Mouse (Mus musculus): ENCODE measurements at regions not wholly inside any gene's neighbourhood (a gene's known extent, or its start where the extent isn't known, plus 50 kb on each side); places are given as distances from the start of the nearest gene placed in this dataset.
A peak's percentile ranks its signal among the peaks of the same experiment; 100 is the strongest.

- H3K36me3 ChIP-seq (ENCODE audit: control insufficient read depth, insufficient read depth, low read length, poor library complexity, severe bottlenecking) = no peaks in the 10 kb centered on the region
- in situ Hi-C loops (cut with MboI; ENCODE audit: low sequenced_read_pairs in 2 of 2, unreplicated experiment in 2 of 2) = no loop called here
- DNase-seq (ENCODE audit: low read depth, low spot score) = peak; percentile 11
- no peaks in the 10 kb centered on the region for H3K9me3 ChIP-seq (ENCODE audit: control insufficient read depth, insufficient read depth, low read depth, low read length)
- H3K9ac ChIP-seq (ENCODE audit: insufficient read depth, low read depth, low read length, poor library complexity, severe bottlenecking) = no peak overlapping the region
- no peaks in the 10 kb centered on the region for H3K4me1 ChIP-seq (ENCODE audit: control insufficient read depth in 2 of 2, insufficient read depth in 2 of 2, low read length in 2 of 2, poor library complexity in 1 of 2)
- no peak overlapping the region for H3K4me3 ChIP-seq (ENCODE audit: insufficient read depth in 1 of 2, low read depth in 1 of 2, low read length in 2 of 2, poor library complexity in 1 of 2, severe bottlenecking in 1 of 2)
- H3K27ac ChIP-seq (ENCODE audit: insufficient read depth, low read depth, low read length, poor library complexity, severe bottlenecking) = no peak overlapping the region
- TF ChIP-seq HCFC1 (IDR thresholded peaks at IDR 0.05; ENCODE audit: borderline replicate concordance, insufficient read depth, low read length) (no peak), MAFK (IDR thresholded peaks at IDR 0.05; ENCODE audit: insufficient read depth, low read depth, low read length) (no peak), ZC3H11A (IDR thresholded peaks at IDR 0.05; ENCODE audit: borderline replicate concordance, low read depth, low read length) (no peak), CHD2 (IDR thresholded peaks at IDR 0.05; ENCODE audit: low read depth, low read length) (no peak), ZNF384 (IDR thresholded peaks at IDR 0.05; ENCODE audit: low read depth, low read length) (no peak)
Measured at GRCm38 (mm10) chr17:54753396-54753994, 454.7 kb upstream of the Slc5a7 start.

GRCm38 (mm10) chr17:54752917-54753316 lies 454.1 kb upstream of the Slc5a7 start:
- Histone ChIP-seq H3K27ac (ENCODE audit: insufficient read depth, low read depth, low read length, poor library complexity, severe bottlenecking) (no peak overlapping the region), H3K9me3 (ENCODE audit: control insufficient read depth, insufficient read depth, low read depth, low read length) (no peaks in the 10 kb centered on the region), H3K36me3 (ENCODE audit: control insufficient read depth, insufficient read depth, low read length, poor library complexity, severe bottlenecking) (no peaks in the 10 kb centered on the region), H3K4me3 (ENCODE audit: insufficient read depth in 1 of 2, low read depth in 1 of 2, low read length in 2 of 2, poor library complexity in 1 of 2, severe bottlenecking in 1 of 2) (no peak overlapping the region), H3K9ac (ENCODE audit: insufficient read depth, low read depth, low read length, poor library complexity, severe bottlenecking) (no peak overlapping the region), H3K4me1 (ENCODE audit: control insufficient read depth in 2 of 2, insufficient read depth in 2 of 2, low read length in 2 of 2, poor library complexity in 1 of 2) (no peaks in the 10 kb centered on the region)
- TF ChIP-seq MAFK (IDR thresholded peaks at IDR 0.05; ENCODE audit: insufficient read depth, low read depth, low read length) (no peak), ZC3H11A (IDR thresholded peaks at IDR 0.05; ENCODE audit: borderline replicate concordance, low read depth, low read length) (no peak), ZNF384 (IDR thresholded peaks at IDR 0.05; ENCODE audit: low read depth, low read length) (no peak), CHD2 (IDR thresholded peaks at IDR 0.05; ENCODE audit: low read depth, low read length) (no peak), HCFC1 (IDR thresholded peaks at IDR 0.05; ENCODE audit: borderline replicate concordance, insufficient read depth, low read length) (no peak)
- DNase-seq (ENCODE audit: low read depth, low spot score) = no peak
- in situ Hi-C loops (cut with MboI; ENCODE audit: low sequenced_read_pairs in 2 of 2, unreplicated experiment in 2 of 2) = no loop called here

- no peak for DNase-seq (ENCODE audit: low read depth, low spot score)
- no peak overlapping the region for H3K27ac ChIP-seq (ENCODE audit: insufficient read depth, low read depth, low read length, poor library complexity, severe bottlenecking)
- no peaks in the 10 kb centered on the region for H3K9me3 ChIP-seq (ENCODE audit: control insufficient read depth, insufficient read depth, low read depth, low read length)
- in situ Hi-C loops (cut with MboI; ENCODE audit: low sequenced_read_pairs in 2 of 2, unreplicated experiment in 2 of 2) = no loop called here
- no peak for TF ChIP-seq ZC3H11A (IDR thresholded peaks at IDR 0.05; ENCODE audit: borderline replicate concordance, low read depth, low read length)
- no peak for TF ChIP-seq CHD2 (IDR thresholded peaks at IDR 0.05; ENCODE audit: low read depth, low read length)
- no peak overlapping the region for H3K4me3 ChIP-seq (ENCODE audit: insufficient read depth in 1 of 2, low read depth in 1 of 2, low read length in 2 of 2, poor library complexity in 1 of 2, severe bottlenecking in 1 of 2)
- H3K4me1 ChIP-seq (ENCODE audit: control insufficient read depth in 2 of 2, insufficient read depth in 2 of 2, low read length in 2 of 2, poor library complexity in 1 of 2) = no peaks in the 10 kb centered on the region
- H3K9ac ChIP-seq (ENCODE audit: insufficient read depth, low read depth, low read length, poor library complexity, severe bottlenecking) = no peak overlapping the region
- H3K36me3 ChIP-seq (ENCODE audit: control insufficient read depth, insufficient read depth, low read length, poor library complexity, severe bottlenecking) = no peaks in the 10 kb centered on the region
Measured at GRCm38 (mm10) chr17:54735836-54736235, 437.0 kb upstream of the Slc5a7 start.

- no peaks in the 10 kb centered on the region for H3K9me3 ChIP-seq (ENCODE audit: control insufficient read depth, insufficient read depth, low read depth, low read length)
- TF ChIP-seq ZC3H11A (IDR thresholded peaks at IDR 0.05; ENCODE audit: borderline replicate concordance, low read depth, low read length) (peak; percentile 72), CHD2 (IDR thresholded peaks at IDR 0.05; ENCODE audit: low read depth, low read length) (no peak), MAFK (IDR thresholded peaks at IDR 0.05; ENCODE audit: insufficient read depth, low read depth, low read length) (no peak), ZNF384 (IDR thresholded peaks at IDR 0.05; ENCODE audit: low read depth, low read length) (no peak), HCFC1 (IDR thresholded peaks at IDR 0.05; ENCODE audit: borderline replicate concordance, insufficient read depth, low read length) (no peak)
- no peak for DNase-seq (ENCODE audit: low read depth, low spot score)
- in situ Hi-C loops (cut with MboI; ENCODE audit: low sequenced_read_pairs in 2 of 2, unreplicated experiment in 2 of 2) = no loop called here
- no peak overlapping the region for H3K9ac ChIP-seq (ENCODE audit: insufficient read depth, low read depth, low read length, poor library complexity, severe bottlenecking)
- H3K36me3 ChIP-seq (ENCODE audit: control insufficient read depth, insufficient read depth, low read length, poor library complexity, severe bottlenecking) = no peaks in the 10 kb centered on the region
- no peak overlapping the region for H3K4me3 ChIP-seq (ENCODE audit: insufficient read depth in 1 of 2, low read depth in 1 of 2, low read length in 2 of 2, poor library complexity in 1 of 2, severe bottlenecking in 1 of 2)
- H3K4me1 ChIP-seq (ENCODE audit: control insufficient read depth in 2 of 2, insufficient read depth in 2 of 2, low read length in 2 of 2, poor library complexity in 1 of 2) = no peaks in the 10 kb centered on the region
- no peak overlapping the region for H3K27ac ChIP-seq (ENCODE audit: insufficient read depth, low read depth, low read length, poor library complexity, severe bottlenecking)
Measured at GRCm38 (mm10) chr17:54727660-54728059, 428.8 kb upstream of the Slc5a7 start.

GRCm38 (mm10) chr17:54726693-54727092 lies 427.9 kb upstream of the Slc5a7 start:
- no peak overlapping the region for H3K9ac ChIP-seq (ENCODE audit: insufficient read depth, low read depth, low read length, poor library complexity, severe bottlenecking)
- H3K9me3 ChIP-seq (ENCODE audit: control insufficient read depth, insufficient read depth, low read depth, low read length) = no peaks in the 10 kb centered on the region
- H3K27ac ChIP-seq (ENCODE audit: insufficient read depth, low read depth, low read length, poor library complexity, severe bottlenecking) = no peak overlapping the region
- no peak overlapping the region for H3K4me3 ChIP-seq (ENCODE audit: insufficient read depth in 1 of 2, low read depth in 1 of 2, low read length in 2 of 2, poor library complexity in 1 of 2, severe bottlenecking in 1 of 2)
- TF ChIP-seq HCFC1 (IDR thresholded peaks at IDR 0.05; ENCODE audit: borderline replicate concordance, insufficient read depth, low read length) (no peak), ZNF384 (IDR thresholded peaks at IDR 0.05; ENCODE audit: low read depth, low read length) (no peak), MAFK (IDR thresholded peaks at IDR 0.05; ENCODE audit: insufficient read depth, low read depth, low read length) (peak; percentile 67)
- DNase-seq (ENCODE audit: low read depth, low spot score) = no peak
- H3K4me1 ChIP-seq (ENCODE audit: control insufficient read depth in 2 of 2, insufficient read depth in 2 of 2, low read length in 2 of 2, poor library complexity in 1 of 2) = no peaks in the 10 kb centered on the region
- in situ Hi-C loops (cut with MboI; ENCODE audit: low sequenced_read_pairs in 2 of 2, unreplicated experiment in 2 of 2) = no loop called here
- H3K36me3 ChIP-seq (ENCODE audit: control insufficient read depth, insufficient read depth, low read length, poor library complexity, severe bottlenecking) = no peaks in the 10 kb centered on the region
